Mouse (Mus musculus): ENCODE measurements around the gene 4932415D10Rik. TPM values are rescaled to one million over a fixed set of nuclear protein-coding genes. Genes with fewer than 3 reads are reported as not detected.

4932415D10Rik gene
- not detected in 2 replicates for polyA plus RNA-seq (2012; rRNA removed)

DNA sequence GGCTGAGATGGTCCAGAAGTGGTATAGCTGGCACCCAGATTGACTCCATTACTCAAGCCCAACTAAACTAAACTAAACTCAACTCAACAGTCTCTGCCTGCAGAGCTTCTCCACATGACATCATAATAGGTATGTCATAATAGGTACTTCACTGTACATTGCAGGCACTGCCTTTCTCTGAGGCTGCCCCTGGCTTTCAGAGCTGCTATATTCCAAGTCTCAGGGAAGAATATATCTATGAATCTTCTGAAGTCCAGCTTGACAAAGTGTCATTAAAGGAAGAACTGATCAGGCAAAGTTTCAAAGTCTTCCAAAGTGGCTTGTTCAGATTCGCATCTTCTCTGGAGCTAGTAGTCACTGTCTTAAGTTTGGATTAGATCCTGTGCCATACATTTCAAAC, at the start of gene 4932415D10Rik:
TSS of gene 4932415D10Rik (minus strand) at position 101 of the 400 bp plus-strand sequence.

DNA sequence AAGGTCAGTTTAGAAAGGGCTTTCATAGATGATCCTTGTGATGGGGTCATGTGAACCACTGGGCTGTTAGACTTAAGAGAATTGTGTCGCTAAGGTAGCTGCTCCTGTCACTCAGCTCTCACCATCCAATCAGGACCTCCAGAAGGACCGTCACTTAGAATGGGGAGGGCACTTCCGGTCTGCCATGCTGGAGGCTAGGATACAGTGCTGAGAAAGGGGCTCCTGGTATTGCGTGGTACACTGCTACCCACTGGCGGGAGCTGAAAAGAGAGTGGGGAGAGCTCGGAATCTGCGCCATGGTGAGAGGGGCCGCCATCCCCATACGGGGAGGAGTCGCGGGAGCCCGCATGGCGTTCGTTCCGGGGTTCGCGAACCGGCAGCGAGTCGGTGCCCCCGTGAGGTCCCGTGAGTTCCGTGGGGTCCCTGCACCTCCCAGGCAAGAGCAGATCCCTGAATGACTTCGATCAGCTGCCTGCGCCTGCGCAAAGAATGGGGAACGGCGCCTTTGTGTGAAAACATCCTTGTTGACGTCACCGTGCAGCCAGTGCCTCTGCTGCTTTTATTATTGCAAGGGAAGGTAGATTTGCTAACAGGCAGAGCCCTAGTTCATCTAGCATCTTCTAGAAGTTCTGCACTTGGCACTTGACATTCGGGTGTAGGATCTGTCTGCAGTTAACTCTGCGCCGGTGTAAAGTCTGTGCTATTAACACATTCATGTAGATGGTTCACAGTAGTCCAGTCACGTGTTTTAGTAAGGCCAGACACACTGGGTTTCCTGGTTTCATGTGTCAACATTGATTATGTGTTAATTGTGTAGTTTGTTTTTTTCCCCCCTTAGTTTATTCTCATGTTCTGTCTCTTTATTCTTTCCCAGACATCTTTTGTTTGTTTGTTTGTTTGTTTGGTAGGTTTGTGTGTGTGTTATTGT, 38.0 kb upstream of the 4932415D10Rik start, which contains the start of gene Gm4924:
TSS of gene Gm4924 (plus strand) at position 173 of the 928 bp plus-strand sequence.

DNA sequence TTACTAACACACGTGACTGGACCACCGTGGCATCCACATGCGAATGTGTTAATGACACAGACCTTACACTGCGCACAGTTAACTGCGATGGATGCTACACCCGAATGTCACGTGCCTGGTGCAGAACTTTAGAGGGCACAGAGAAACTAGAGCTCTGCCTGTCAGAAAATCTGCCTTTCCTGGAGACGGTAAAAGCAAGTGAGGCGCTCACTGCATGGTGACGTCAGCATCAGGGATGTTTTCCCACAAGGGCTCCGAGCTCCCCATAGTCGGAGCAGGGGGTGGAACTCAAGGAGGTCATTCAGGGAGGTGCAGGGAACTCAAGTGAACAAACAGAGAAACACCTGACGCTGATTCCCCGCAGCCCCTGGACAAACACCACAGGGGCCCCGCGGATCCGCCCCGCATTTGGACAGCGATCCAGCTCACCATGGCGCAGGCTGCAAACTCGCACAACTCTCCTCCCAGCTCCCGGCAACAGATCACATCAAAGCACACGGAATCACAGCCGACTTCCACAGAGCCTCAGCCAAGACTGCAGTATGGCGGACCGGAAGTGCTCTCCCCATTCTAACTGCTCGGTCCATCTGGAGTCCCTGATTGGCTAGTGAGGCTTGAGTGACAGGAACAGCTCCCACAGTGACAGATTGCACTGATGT, 75.5 kb downstream of the 4932415D10Rik start, which contains the start of gene Zfp938:
TSS of gene Zfp938 (minus strand) at position 539 of the 659 bp plus-strand sequence.

Other genes with a start within 250 kb of the 4932415D10Rik start
- gene BC024063, start 233.2 kb downstream of the 4932415D10Rik start, polyA plus RNA-seq (2012; rRNA removed): 0.07 TPM in 1 of 2 replicates, not detected in the other
- 0.07 and 0.21 TPM in 2 replicates for gene AU041133, start 188.6 kb downstream of the 4932415D10Rik start, polyA plus RNA-seq (2012; rRNA removed)
- 0.30 and 0.65 TPM in 2 replicates for gene Zfp938, start 75.3 kb downstream of the 4932415D10Rik start, polyA plus RNA-seq (2012; rRNA removed)
- gene Gm4924, start 37.7 kb upstream of the 4932415D10Rik start, polyA plus RNA-seq (2012; rRNA removed): 0.44 TPM in 1 of 2 replicates, not detected in the other
- gene Gm1553, start 176.0 kb upstream of the 4932415D10Rik start, polyA plus RNA-seq (2012; rRNA removed): not detected in 2 replicates